Mouse (Mus musculus) layer of hippocampus, postnatal 36 days (tissue): ENCODE measurements at regions not wholly inside any gene's neighbourhood (a gene's known extent, or its start where the extent isn't known, plus 50 kb on each side); places are given as distances from the start of the nearest gene placed in this dataset.

Experiments
- DNase-seq, 2 experiments: peaks; one replicate each; pipeline ENCODE4 v3.0.0; 2022

DNA sequence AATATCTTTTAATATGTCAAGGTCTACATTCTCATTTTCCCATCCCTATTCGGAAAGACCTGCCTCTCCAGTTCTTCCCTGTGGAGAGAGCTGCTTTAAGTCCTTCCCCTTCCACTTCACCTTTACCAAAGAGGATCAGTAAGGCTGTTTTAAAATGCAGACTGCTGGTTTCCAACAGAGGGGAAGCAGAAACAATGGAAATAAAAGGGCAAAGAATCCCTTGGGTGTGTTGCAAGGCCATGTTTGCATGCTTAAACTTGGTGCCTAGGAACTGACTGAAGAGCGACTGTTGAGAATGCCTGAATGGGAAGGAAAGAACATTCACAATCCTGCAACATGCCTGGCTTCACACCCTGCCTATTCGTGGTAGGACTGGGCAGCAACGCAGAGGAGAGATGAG is 2759.1 kb upstream of the 5930422O12Rik start:
- DNase-seq = no peak

DNA sequence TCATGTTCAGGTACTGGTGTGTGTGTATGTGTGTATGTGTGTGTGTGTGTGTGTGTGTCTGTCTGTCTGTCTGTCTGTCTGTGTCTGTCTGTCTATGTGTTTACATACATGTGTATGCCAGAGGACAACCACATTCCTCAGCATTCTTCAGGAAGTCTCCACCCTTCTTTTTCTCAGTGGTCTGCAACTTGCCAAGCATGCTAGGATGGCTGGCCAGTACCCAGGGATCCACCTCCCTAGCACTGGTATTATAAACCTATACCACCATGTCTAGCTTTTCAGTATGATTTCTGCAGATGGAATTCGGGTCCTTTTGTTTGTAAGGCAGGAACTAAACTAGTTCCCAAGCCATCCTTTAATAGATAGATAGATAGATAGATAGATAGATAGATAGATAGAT is 2751.1 kb upstream of the 5930422O12Rik start:
- no peak for DNase-seq

DNA sequence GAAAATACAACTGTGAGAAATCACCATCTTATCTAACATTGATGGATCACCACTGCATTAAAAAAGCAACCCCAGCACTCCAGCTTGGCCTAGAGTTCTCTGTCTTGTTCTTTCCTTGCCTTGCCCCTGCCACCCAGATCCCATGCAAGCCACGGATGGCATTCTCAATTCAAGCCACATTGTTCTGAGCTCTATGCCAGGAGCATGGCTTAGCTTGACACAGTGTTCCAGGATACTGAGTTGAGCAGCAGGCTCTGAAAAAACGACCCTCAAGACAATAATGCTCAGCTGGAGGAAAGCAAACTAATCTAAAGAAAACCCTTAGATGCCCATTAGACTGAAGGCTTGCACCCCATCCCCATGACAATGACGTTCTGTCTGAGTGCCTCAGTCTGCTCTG is 2746.3 kb upstream of the 5930422O12Rik start:
- no peak for DNase-seq

DNA sequence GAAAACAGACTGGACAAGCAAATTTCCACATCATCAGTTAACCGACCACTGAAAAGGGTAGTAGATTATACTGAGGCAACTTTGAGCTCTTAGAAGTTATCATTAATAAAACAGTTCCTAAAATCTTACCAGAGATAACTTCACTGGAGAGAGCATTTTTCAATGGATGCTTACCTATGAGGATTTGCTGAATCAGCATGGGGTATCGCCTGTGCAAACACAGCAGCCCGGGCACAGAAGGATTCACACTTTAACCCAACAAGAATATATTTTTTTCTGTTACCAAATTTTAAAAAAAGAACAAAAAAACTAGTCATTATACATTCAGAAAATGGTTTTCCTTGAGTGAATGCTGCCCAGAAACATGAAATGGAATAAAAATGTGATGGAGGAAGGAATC is 2742.0 kb upstream of the 5930422O12Rik start:
- no peak for DNase-seq

DNA sequence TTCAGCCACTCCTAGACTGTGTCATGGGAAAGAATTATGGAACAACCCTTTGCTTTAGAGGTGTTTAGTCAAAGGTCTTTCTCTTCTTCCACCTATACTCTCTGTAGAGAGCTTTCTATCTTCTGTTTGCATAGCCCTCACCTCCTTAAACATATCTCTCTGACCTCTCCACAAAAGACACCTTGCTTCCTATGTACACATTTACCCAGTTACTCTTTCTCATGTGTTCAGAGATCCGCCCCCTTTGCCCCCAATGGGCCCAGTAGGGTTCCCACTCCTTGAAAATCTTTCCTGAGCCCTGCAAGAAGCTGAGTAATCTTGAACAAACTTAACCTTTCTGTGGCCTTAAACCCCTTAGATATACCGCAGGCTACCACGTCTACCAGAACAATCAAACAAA is 2734.4 kb upstream of the 5930422O12Rik start:
- DNase-seq = no peak

DNA sequence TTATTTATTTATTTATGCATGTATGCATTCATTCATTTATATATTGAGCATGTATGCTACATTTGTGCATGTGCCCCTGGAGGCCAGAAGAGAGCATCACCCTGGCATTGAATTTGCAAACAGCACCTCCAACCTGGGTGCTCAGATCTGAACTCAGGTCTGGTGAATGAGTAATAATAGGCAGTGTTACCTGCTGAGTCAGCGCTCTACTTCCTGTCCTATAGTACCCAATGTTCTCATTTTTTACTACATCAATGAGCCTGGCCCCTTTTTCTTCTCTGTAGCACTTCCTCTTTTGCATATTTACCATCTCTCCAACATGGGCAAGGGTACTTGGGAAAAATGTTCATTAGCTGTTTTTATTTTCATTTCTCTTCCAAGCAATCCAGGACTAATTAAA is 2711.9 kb upstream of the 5930422O12Rik start:
- DNase-seq = no peak

DNA sequence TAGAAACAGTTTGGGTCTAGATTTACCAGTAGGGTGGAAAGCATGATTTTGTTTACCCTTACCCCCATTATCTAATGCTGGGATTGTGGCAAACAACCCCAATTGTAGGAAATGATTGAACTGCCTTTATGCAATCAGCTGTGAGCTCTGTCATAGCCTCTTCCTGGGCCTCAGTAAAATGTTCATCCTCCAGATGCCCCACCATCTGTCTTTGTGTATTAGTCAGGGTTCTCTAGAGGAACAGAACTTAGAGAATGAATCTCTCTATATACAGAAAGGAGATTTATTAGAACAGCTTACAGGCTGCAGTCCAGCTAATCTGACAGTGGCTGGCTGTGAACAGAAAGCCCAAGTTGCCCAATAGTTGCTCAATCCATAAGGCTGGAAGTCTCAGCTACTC is 2698.1 kb upstream of the 5930422O12Rik start:
- peak; percentile 15 to 36 for DNase-seq

DNA sequence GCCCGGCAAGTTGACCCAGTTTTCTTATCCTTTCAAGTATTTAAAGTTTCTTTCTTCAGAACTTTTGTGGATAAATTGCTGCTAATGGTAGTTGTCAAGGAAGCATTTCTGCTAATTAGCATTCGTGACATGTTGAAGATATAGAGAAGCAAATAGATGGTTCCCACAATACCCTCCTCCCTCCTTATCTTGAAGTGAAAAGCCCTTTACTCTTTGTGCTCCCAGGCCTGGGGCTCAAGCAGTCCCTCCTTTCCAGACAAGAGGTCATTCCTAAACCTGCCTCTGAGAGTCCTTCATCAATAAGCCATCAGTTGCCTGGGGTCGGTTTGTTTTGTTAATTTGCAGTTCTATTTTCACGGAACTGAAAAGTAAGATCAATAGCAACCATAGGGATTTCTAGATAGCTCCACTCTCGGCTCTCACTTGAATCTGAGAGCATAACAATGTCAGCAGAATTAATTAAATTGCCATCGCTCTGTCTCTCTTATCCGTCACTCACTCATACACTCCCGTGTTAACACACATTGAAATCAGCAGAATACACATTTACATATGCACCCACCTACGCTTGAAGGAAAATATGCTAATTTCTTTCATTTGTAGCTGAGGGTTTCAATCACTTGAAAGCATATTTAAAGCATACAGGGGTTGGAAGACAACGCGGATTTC is 2695.8 kb upstream of the 5930422O12Rik start:
- no peak for DNase-seq

DNA sequence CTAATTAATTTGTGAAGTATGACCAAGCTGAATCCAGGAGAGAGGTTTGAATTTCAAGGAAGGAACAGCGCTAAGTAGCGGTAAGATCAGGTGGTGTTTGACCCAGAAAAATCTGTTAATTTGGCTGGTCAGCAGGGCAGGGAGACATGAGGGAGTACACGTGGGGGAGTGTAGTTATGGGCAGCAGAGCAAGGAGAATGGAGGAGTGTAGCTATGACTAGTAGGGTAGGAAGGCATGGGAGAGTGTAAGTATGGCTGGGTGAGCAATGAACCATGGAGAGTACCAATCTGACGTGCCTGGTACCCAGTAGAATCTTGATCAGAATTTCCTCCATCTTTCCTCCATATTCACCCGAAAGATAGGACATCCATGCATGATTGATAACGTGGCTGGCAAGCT is 2695.1 kb upstream of the 5930422O12Rik start:
- DNase-seq = no peak

DNA sequence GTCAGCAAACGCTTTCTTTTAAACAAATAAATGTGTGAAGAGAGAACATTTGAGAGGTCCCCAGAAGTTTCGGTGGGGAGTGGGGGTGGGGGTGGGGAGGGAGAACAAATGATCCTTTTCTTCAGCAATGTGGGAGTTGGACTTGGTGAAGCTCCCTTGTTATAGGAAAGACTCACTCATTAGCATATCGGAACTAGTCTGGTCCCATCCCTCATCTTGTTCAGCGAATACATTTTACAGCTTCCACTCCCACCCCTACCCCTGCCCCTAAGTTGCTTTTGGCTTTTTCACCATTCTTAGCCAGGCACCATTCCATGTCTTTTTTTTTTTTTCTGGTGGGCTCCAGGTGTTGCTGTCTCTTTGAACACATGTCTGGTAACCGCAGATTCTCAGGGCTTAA is 2693.2 kb upstream of the 5930422O12Rik start:
- DNase-seq = no peak

DNA sequence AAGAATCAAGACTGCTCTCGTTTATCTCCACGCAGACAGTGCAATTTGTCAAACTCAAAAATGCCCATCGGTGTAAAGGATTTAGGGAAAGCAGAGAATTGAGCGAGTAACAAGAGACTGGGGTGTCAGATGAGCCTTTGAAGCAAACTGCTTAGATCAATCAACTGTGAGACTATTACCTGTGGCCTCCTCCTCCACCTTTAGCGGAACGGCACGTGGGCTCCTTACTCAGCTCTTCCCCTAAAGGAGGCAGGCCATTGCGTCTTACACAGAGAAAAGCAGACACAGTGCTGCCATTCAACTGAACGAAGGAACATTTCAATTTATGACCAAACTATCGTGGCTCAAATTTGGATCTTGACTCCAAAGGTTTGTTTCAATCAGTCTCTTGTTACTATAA is 2692.8 kb upstream of the 5930422O12Rik start:
- DNase-seq = no peak

DNA sequence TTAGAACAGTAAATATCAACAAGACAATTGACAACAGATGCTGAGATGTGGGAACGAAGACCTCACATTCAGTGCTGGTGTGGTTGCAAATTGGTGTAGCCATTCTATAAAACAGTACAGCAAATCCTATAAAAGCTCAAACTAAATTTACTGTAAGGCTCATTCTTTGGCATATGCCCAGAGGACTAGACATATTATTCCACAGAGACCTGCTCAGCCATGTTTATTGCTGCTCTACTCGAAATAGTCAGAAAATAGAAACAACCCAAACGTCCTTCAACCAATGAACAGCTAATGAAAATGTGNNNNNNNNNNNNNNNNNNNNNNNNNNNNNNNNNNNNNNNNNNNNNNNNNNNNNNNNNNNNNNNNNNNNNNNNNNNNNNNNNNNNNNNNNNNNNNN is 2681.6 kb upstream of the 5930422O12Rik start:
- DNase-seq = no peak
